Mouse (Mus musculus) ES-Bruce4 (cell line): ENCODE data around the gene Tha1. TPM values are rescaled to one million over a fixed set of nuclear protein-coding genes. Genes with fewer than 3 reads are reported as not detected.

Source experiments
- H3K27ac ChIP-seq: 2 replicates; pipeline ENCODE4 v1.5.1; 2012; ENCODE audit warnings: low read length, inconsistent platforms; ENCODE audit not compliant: insufficient read depth
- H3K27me3 ChIP-seq: 2 replicates; pipeline ENCODE4 v1.6.1; 2012; ENCODE audit warnings: mild to moderate bottlenecking, low read length, inconsistent platforms; ENCODE audit not compliant: control insufficient read depth, poor library complexity, insufficient read depth, severe bottlenecking
- H3K36me3 ChIP-seq: 2 replicates; pipeline ENCODE4 v1.6.1; 2012; ENCODE audit warnings: inconsistent platforms, mild to moderate bottlenecking, low read length, moderate library complexity; ENCODE audit not compliant: control insufficient read depth, poor library complexity, insufficient read depth, severe bottlenecking
- H3K4me1 ChIP-seq: one replicate; pipeline ENCODE4 v1.8.1; 2011; ENCODE audit warnings: low read length; ENCODE audit not compliant: control insufficient read depth, insufficient read depth
- H3K4me3 ChIP-seq: 2 replicates; pipeline ENCODE4 v1.5.1; 2011; ENCODE audit warnings: low read depth, mild to moderate bottlenecking, low read length
- H3K9ac ChIP-seq: 2 replicates; pipeline ENCODE4 v1.6.1; 2012; ENCODE audit warnings: low read depth, mild to moderate bottlenecking, inconsistent platforms; ENCODE audit not compliant: poor library complexity, severe bottlenecking
- H3K9me3 ChIP-seq: replicated peaks from 2 replicates; pipeline ENCODE4 v1.6.1; 2012; ENCODE audit warnings: mild to moderate bottlenecking, low read length, inconsistent platforms; ENCODE audit not compliant: control insufficient read depth, poor library complexity, insufficient read depth, severe bottlenecking
- CTCF ChIP-seq: IDR thresholded peaks from one replicate; pipeline ENCODE4 v1.8.1; 2011; ENCODE audit warnings: low read depth, low read length
- EP300 ChIP-seq: IDR thresholded peaks from 2 replicates; pipeline ENCODE4 v1.6.1; 2011; ENCODE audit warnings: low read depth, low read length; ENCODE audit not compliant: insufficient read depth
- POLR2A ChIP-seq: IDR thresholded peaks from one replicate; pipeline ENCODE4 v1.8.1; 2011; ENCODE audit warnings: low read length; ENCODE audit not compliant: insufficient read depth
- polyA plus RNA-seq: library from polyadenylated mRNA; stranded (reverse); fragments of >200 nt; gene quantifications from 2 replicates; pipeline ENCODE4 v1.2.4, GENCODE M21; 2011; ENCODE audit warnings: low read depth; ENCODE audit not compliant: missing spikeins, insufficient read depth, insufficient read length

The Tha1 gene
- polyA plus RNA-seq, 1 experiment: 1.1 TPM

- TF ChIP-seq CTCF (no peak), POLR2A (no peak), EP300 (no peak)
- no peaks in the 10 kb centered on the region for H3K9me3 ChIP-seq
- no peaks in the 10 kb centered on the region for H3K4me1 ChIP-seq
- H3K27ac ChIP-seq: no peak overlapping the region
- H3K9ac ChIP-seq: no peak overlapping the region
- H3K27me3 ChIP-seq: no peaks in the 10 kb centered on the region
- H3K4me3 ChIP-seq: 0 out of 2 replicates have a peak overlapping the region, but pooled peaks have one; percentile 21
- H3K36me3 ChIP-seq: no peaks in the 10 kb centered on the region
Observed at GRCm38 (mm10) chr11:117892199-117892598, 18.9 kb upstream of the Tha1 start.

GRCm38 (mm10) chr11:117891581-117892175 lies 18.4 kb upstream of the Tha1 start:
- no peak overlapping the region for H3K9ac ChIP-seq
- H3K27ac ChIP-seq: no peak overlapping the region
- H3K9me3 ChIP-seq: no peaks in the 10 kb centered on the region
- no peaks in the 10 kb centered on the region for H3K27me3 ChIP-seq
- H3K36me3 ChIP-seq: no peaks in the 10 kb centered on the region
- H3K4me3 ChIP-seq: 0 out of 2 replicates have a peak overlapping the region, but pooled peaks have one; percentile 21
- TF ChIP-seq POLR2A (no peak), CTCF (no peak), EP300 (no peak)
- peaks cover 3% of the 10 kb centered on the region for H3K4me1 ChIP-seq

GRCm38 (mm10) chr11:117890519-117891282 lies 17.4 kb upstream of the Tha1 start:
- no peaks in the 10 kb centered on the region for H3K36me3 ChIP-seq
- H3K9ac ChIP-seq: peak overlapping the region; percentile 37; the same call in 1 of the 2 replicates
- peaks cover 6% of the 10 kb centered on the region for H3K4me1 ChIP-seq
- H3K27ac ChIP-seq: peak overlapping the region; percentile 37; the same call in 1 of the 2 replicates
- no peaks in the 10 kb centered on the region for H3K9me3 ChIP-seq
- no peak for TF ChIP-seq POLR2A
- TF ChIP-seq EP300: peak; percentile 75
- peak; percentile 35 for TF ChIP-seq CTCF
- H3K27me3 ChIP-seq: no peaks in the 10 kb centered on the region
- H3K4me3 ChIP-seq: no peak overlapping the region

GRCm38 (mm10) chr11:117889887-117890340 lies 16.6 kb upstream of the Tha1 start:
- Histone ChIP-seq H3K27me3 (no peaks in the 10 kb centered on the region), H3K9ac (peak overlapping the region; percentile 37), H3K27ac (peak overlapping the region; percentile 29), H3K4me1 (peaks cover 6% of the 10 kb centered on the region), H3K9me3 (no peaks in the 10 kb centered on the region), H3K4me3 (0 out of 2 replicates have a peak overlapping the region, but pooled peaks have one; percentile 0), H3K36me3 (no peaks in the 10 kb centered on the region)
- TF ChIP-seq POLR2A (no peak), CTCF (no peak), EP300 (no peak)

- Histone ChIP-seq H3K9me3 (no peaks in the 10 kb centered on the region), H3K4me3 (peak overlapping the region; percentile 19), H3K27me3 (no peaks in the 10 kb centered on the region), H3K36me3 (no peaks in the 10 kb centered on the region), H3K9ac (peak overlapping the region; percentile 37), H3K27ac (peak overlapping the region; percentile 81), H3K4me1 (peaks cover 6% of the 10 kb centered on the region)
- TF ChIP-seq CTCF (no peak), EP300 (peak; percentile 91), POLR2A (no peak)
Observed at GRCm38 (mm10) chr11:117888853-117889822, 15.9 kb upstream of the Tha1 start.
